Mouse (Mus musculus) embryonic fibroblast, embryonic 13.5 days (primary cell): ENCODE measurements around the gene Slc26a11. TPM values are rescaled to one million over a fixed set of nuclear protein-coding genes. Genes with fewer than 3 reads are reported as not detected.

Source experiments
- H3K27ac ChIP-seq: 2 replicates; pipeline ENCODE4 v1.5.1; 2012; ENCODE audit warnings: low read length, control low read depth, inconsistent platforms; ENCODE audit not compliant: insufficient read depth
- H3K4me1 ChIP-seq: 2 replicates; pipeline ENCODE4 v1.6.1; 2011; ENCODE audit warnings: low read length; ENCODE audit not compliant: control insufficient read depth, insufficient read depth
- H3K4me3 ChIP-seq: 2 replicates; pipeline ENCODE4 v1.5.1; 2011; ENCODE audit warnings: mild to moderate bottlenecking, control low read depth, low read length; ENCODE audit not compliant: insufficient read depth
- CTCF ChIP-seq: IDR thresholded peaks from 2 replicates; pipeline ENCODE4 v1.5.1; 2011; ENCODE audit warnings: mild to moderate bottlenecking, control low read depth, low read length, moderate library complexity, borderline replicate concordance; ENCODE audit not compliant: insufficient read depth
- POLR2A ChIP-seq: IDR thresholded peaks from 2 replicates; pipeline ENCODE4 v1.6.1; 2011; ENCODE audit warnings: low read depth, mild to moderate bottlenecking, control low read depth, low read length, moderate library complexity
- polyA plus RNA-seq: library from polyadenylated mRNA; stranded (reverse); fragments of >200 nt; gene quantifications from 2 replicates; pipeline ENCODE4 v1.2.4, GENCODE M21; 2011; ENCODE audit warnings: low read depth; ENCODE audit not compliant: missing spikeins, insufficient read length

The Slc26a11 gene
- polyA plus RNA-seq, 1 experiment, result 10.8 TPM

DNA sequence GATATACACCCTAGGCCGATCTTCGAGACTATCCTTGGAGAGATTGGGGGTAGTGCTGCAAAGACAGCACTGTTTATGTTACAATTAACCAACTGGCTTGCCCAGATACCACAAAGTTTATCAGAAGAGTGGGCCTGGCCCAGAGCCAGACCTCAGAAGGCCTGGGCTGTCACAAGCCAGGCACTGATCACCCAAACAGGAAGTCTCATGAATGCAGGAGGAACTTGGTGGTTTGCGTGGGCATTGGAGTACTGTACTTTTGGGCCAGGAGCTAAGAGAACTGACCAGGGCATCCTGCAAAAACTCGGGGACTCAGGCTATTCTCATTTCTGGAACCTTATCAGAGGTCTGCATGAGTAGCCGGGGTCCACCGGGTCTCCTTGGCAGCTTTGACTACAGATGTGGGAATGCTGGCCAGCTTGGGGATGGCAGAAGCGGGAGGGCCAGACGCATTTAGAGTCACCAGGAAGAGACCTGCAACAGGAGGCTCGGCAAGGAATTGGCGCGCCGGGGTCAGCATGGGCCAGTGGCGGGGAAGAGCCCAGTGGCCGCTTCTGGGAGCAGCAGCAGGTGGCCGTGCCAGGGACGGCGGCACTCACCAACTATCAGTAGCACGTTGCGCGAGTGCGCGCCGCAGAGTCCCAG lies 437 bp upstream of the Slc26a11 start:
- no peak for TF ChIP-seq CTCF
- no peak for TF ChIP-seq POLR2A
- H3K27ac ChIP-seq, result peak overlapping the region; percentile 27; the same call in 1 of the 2 replicates
- H3K4me3 ChIP-seq, result peak overlapping the region; percentile 90
- no peaks in the 10 kb centered on the region for H3K4me1 ChIP-seq

DNA sequence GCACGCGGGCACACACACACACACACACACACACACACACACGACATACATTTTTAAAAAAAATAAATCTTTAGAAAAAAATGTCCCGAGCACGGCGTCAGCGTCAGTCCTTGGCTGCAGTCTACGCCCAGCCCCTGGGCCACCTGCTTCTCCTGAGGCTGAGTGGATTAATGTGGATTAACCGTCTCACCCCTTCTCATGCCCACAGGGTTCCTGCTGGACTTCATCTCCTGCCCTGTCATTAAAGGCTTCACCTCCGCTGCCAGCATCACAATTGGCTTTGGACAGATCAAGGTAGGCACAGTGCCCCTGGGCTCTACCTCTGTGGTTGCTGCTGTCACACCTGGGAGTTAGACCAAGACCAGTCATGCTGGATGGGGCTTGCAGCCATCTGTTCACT lies 3.7 kb downstream of the Slc26a11 start:
- H3K27ac ChIP-seq, result no peak overlapping the region
- H3K4me3 ChIP-seq, result no peak overlapping the region
- no peaks in the 10 kb centered on the region for H3K4me1 ChIP-seq
- TF ChIP-seq POLR2A (no peak), CTCF (no peak)

DNA sequence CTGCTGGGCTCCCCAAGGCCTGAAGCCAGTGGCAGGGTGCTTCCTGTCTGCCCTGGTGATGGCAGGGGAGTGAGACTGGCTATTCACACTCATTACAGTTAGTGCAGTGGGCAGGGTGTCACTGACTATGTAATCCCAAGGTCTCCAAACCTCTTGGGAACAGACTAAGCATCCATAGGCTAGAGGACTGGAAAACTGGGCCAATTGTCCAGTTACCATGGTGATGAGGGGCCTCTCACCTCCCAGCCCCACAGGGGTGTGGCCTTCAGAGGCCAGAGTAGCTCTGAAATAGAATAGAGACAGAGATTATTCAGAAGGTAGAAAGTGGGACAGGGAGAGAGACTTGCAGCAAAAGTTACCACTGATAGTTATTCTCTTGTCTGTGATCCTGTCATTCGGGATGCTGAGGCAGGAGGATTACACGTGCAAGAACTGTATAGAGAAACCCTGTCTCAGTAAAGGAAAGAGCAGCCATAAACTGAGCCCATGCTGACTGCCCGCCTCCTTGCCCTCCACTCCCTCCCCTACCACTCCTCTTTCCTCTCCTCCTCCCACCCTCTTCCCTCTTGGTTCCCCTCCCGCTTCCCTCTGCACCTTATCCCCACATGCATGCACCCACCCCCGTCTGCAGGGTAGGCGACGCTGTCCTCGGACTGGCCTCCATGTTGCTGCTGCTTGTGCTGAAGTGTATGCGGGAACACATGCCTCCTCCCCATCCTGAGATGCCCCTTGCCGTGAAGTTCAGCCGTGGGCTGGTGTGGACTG lies 7.6 kb downstream of the Slc26a11 start:
- Histone ChIP-seq H3K27ac (no peak overlapping the region), H3K4me3 (no peak overlapping the region), H3K4me1 (no peaks in the 10 kb centered on the region)
- TF ChIP-seq CTCF (no peak), POLR2A (no peak)

DNA sequence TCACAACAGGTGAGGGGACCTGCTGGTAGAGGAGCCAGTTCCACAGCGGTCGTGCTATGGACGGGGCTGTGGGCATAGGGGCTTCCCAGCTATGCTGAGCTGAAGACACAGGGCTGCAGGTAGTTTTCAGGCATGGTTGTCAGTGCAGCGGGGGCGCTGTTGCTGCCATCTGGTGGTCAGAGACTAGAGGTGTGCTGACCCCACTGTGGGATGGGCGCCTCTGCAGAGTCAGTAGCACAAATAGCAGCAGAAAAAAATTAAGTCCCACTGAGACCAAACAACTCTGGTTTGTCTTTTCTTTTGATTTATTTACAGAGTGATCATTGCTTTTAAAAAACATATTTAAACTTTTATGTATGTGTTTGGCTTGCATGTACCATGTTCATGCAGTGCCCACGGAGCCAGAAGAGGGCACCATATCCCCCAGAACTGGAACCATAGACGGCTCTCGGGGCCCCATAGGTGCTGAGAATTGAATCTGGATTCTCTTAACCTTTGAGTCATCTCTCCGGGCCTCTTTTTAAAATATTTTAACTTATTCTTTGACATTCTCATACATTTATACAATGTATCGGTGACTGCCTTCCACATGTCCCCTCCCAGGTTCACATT lies 8.3 kb downstream of the Slc26a11 start:
- Histone ChIP-seq H3K4me3 (no peak overlapping the region), H3K4me1 (no peaks in the 10 kb centered on the region), H3K27ac (no peak overlapping the region)
- TF ChIP-seq POLR2A (no peak), CTCF (peak; percentile 95)

DNA sequence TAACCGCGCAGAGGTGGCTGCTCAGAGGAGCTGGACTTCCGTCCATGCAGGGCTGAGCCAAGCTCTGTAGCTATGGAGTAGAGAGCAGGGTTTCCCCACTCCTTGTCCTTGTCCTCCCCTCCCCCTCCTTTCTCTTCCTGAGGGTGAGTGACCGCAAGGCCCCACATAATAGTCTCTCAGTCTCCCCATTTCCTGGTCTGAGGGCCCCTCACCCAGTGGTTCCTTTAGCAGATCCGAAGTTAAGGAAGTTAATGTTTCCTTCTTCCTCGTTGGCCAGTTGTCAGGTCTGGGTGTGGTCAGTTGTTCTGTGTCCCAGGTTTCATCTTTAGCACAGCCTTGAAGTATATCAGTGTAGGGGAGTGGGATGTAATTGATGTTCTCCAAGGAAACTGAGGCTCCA lies 20.1 kb downstream of the Slc26a11 start:
- no peaks in the 10 kb centered on the region for H3K4me1 ChIP-seq
- no peak for TF ChIP-seq POLR2A
- no peak for TF ChIP-seq CTCF
- H3K4me3 ChIP-seq, result no peak overlapping the region
- H3K27ac ChIP-seq, result no peak overlapping the region

DNA sequence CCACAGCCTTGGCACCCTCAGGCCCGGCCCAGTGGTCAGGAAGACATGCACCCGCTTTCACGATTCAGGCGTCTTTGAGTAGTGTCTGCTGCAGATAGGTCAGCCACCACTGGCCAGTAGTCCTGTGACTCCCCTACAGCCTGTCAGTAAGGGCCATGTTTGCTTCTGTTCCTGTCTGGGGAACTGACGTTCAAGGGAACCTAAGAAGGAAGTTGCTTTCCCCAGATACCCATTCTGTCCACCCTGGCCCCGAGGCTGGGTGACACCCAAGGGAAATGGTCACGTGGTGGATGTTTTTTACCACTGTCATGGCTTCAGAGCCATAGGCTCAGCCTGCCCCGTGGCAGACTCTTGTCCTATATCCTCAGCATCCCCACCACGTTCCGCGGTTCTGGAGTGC lies 22.0 kb downstream of the Slc26a11 start:
- TF ChIP-seq POLR2A (no peak), CTCF (no peak)
- no peak overlapping the region for H3K4me3 ChIP-seq
- H3K4me1 ChIP-seq, result no peaks in the 10 kb centered on the region
- no peak overlapping the region for H3K27ac ChIP-seq

DNA sequence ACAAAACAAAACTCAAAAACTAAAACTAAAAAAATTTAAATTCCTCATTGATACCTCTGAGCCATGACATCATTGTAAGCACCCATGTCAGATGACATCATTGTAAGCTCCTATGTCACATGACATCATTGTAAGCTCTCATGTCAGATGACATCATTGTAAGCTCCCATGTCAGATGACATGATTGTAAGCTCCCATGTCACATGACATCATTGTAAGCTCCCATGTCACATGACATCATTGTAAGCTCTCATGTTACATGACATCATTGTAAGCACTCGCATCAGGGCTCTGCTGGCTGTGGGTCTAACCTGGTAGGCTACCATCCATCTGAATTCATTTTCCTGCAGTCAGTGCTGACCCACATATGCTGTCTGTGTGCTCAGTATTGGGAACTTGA lies 23.2 kb downstream of the Slc26a11 start:
- Histone ChIP-seq H3K4me3 (no peak overlapping the region), H3K4me1 (no peaks in the 10 kb centered on the region), H3K27ac (no peak overlapping the region)
- TF ChIP-seq POLR2A (no peak), CTCF (no peak)

DNA sequence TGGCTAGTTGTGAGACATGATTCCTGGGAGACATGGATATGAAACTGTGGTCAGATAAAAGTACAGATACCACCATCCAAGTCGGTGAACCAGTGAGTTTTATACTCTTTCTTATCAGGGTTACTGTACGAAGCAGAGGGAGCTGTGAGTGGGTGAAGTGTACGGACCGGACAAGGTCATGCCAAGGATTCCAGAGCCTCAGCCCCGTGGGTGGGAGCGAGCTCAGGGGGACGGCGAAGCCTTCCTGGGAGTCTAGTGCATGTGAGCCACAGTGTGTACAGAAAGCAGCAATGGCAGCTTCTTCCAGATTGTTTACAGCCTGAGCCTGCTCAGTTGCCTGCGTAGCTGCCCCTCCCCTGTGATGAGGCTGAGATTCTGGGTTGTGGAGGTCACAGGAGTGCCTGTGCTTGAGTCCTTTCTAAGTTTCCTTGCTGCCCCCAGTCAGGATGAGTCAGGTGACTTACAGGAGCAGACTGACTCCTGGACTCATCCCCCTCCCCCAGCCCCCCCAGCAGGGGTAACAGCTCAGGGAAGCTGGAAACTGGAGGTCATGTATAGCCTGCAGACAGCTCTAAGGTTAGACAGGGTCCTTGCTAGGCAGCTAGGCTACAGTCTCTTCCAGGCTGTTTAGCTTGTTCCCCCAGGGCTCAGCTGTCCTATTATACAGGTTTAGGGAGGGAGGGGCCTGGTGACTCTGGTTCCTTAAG lies 26.4 kb downstream of the Slc26a11 start:
- Histone ChIP-seq H3K27ac (no peak overlapping the region), H3K4me3 (no peak overlapping the region), H3K4me1 (0 out of 2 replicates have a peak, but pooled peaks cover 3% of the 10 kb centered on the region)
- TF ChIP-seq POLR2A, result no peak
- TF ChIP-seq CTCF, result no peak

DNA sequence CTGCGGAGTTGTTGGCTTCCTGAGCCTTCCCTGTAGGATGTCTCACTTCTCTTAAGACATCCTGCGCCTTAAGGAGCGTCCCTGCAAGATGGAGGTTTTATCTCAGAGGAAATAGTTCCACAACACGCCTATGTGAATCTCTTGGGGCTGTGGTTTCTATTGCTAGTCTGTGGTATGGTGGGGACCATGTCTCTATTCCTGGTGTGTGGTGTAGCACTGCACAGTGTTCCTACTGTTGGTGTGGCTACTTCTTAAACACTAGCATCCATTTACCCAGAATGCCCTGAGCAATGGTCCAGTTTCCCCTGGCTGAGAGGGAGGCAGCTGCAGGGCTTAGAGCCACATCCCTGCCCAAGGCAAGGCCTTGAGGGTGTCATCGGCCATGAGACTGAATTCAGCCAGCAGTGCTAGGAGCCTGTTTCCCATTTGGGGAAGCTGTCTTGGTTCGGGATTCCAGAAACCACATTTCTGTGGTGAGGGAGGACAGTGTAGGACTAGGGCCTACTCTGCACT lies 27.0 kb downstream of the Slc26a11 start:
- no peak overlapping the region for H3K27ac ChIP-seq
- H3K4me3 ChIP-seq, result no peak overlapping the region
- TF ChIP-seq POLR2A (no peak), CTCF (no peak)
- H3K4me1 ChIP-seq, result 0 out of 2 replicates have a peak, but pooled peaks cover 3% of the 10 kb centered on the region
